Mouse (Mus musculus) retina, embryonic 14.5 days (tissue): ENCODE measurements around the gene Nbea.

ENCODE experiments used
- DNase-seq: peaks from one replicate; pipeline ENCODE4 v3.0.0-alpha.2; 2015; ENCODE audit warnings: low spot score

Nbea gene

DNA sequence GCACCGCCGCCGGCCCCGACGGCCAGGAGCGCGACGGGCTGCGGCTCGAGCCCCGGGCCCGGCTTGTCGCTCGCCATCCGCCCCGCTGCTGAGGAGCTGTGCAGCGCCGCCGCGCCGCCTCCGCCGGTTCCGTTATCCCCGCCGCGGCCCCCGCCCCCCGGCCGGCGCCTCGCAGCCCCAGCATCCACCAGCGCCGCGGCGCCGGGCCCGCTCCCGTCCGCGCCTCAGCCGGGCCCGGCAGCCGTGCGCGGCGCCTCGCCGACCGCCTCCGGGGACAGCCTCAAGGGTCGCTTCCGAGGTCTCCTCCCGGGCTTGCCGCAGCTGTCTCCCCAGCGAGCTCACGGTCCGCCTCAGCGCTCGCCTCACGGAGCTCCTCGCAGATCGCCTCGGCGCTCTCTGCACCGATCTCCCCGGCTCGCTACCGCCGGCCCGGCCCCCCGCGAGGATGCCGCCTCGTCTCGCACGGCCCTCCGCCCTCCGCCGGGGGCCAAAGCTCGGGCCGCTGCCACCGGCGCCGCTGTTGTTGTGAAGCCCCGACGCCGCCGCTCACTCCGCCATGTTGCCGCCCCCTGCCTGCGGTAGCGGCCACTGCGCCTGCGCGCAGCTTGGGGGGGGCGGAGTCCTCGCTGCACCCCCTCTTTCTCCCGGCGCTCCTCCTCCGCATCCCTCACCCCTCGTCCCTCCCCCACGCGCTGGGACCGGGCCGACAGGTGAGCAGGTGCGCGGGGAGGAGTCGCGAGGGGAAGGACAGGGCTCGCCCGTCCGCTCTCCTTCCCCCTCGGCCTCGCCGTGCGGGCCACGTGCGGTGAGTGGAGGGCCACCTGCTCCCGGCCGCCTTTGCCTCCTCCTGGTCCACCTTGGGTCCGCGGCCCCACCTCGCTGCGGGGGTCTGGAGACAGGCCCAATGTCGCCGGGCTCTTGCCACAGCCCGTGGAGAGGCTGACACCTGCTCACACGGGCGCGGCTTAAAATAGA lies at the start of gene Nbea:
Gene Nbea (minus strand): TSS at position 543 of the 975 bp plus-strand sequence.
- DNase-seq = peak; percentile 86

DNA sequence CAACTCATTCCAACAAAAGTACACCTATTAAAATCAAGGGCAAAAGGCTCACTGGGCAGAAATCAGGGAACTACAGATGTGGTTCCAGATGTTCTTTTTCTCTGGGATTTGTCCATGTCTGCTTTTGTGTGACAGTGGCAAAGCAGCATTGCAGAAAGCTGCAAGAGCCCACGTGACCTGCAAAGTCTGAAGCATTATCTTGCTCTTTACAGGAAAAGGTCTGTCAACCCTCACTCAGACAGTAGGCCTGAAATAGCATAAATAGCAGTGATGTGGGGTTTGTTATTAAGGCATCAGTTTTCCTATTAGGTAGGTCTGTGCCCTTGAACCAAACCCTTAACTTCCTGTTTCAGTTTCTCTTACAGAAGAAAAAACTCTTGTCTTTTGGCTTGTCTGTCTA lies 45.8 kb upstream of the Nbea start:
- DNase-seq = no peak

DNA sequence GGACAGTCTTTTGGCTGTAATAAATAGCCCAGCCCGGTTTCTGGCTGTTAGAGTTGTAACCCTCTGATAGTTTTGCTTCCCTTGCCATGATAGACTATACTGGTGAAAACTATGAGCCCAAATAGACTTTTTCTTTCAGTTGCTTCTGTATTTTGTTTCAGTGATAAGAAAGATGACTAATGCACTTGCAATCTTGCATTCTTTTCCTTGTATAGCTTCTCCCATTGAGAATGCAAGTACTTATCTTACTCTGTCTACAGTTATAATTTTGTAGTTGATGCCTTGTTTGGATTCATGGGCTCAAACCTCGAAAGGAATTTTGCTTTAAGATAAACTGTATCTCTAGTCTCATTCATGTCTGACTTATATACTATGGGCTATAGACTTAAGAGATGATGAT lies 32.5 kb upstream of the Nbea start:
- DNase-seq = no peak

DNA sequence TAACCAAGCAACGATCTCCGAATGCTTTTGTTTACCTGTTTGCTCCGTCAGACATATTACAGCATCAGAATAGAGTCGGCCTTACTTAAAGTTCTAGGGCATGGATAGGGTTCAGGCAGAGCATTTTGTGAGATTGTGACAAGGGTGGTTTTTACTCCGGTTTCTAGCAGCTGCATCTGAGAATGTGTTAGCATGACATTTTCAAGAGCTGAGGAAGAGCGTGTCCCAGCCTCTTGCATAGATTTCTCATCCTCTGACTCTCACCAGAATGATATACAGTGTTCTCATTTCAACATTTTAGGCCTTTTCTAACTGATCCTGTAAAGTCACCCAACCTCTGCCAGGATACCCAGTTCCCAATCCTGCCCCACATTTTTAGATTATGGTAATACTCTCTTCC lies 20.5 kb upstream of the Nbea start:
- DNase-seq = no peak

DNA sequence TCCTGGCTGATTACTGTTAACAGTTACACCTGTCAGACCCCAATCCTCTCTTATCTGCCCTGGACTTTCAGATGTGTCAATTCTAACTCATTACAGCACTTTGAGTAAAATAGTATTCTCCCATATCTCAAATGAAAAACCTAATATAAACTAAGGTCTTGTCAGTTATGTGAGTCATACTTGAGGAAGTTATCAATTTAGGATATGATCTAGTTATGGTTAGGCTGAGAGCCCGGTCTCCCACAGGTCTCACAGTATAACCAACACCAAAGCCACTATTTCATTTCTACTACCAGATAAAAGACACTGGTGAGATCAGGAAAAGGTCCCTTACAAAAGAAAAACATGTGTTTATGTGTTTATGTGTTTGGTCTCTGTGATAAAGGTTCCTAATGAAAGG lies 4.7 kb upstream of the Nbea start:
- no peak for DNase-seq

DNA sequence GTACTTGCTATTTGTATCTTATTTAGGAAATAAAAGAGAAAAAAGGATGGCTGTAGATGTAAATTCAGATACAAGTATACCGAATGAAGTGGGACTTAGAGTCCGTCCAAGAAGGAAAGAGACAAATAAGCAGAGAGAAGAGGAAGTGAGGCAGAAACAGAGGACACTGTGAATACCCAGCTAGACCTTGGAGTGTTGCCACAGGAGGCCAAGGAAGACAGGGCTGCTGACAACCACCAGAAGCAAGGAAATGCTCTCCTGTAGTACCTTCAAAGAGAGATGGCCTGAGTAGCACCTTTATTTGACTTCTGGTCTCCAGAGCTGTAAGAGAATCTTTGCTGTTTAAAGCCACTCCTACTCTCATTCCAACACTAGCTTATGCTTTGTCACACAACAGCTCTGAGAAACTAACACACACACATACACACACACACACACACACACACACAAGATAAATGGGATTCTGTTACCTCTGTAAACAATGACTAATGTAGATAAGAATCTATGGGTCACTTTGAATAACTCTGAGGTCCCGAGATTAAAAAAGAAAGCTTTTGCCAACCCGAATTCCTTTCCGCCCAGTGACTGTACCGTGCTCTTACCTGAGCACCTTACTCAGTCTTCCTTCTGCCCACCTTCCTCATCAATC lies 3.8 kb upstream of the Nbea start:
- no peak for DNase-seq

DNA sequence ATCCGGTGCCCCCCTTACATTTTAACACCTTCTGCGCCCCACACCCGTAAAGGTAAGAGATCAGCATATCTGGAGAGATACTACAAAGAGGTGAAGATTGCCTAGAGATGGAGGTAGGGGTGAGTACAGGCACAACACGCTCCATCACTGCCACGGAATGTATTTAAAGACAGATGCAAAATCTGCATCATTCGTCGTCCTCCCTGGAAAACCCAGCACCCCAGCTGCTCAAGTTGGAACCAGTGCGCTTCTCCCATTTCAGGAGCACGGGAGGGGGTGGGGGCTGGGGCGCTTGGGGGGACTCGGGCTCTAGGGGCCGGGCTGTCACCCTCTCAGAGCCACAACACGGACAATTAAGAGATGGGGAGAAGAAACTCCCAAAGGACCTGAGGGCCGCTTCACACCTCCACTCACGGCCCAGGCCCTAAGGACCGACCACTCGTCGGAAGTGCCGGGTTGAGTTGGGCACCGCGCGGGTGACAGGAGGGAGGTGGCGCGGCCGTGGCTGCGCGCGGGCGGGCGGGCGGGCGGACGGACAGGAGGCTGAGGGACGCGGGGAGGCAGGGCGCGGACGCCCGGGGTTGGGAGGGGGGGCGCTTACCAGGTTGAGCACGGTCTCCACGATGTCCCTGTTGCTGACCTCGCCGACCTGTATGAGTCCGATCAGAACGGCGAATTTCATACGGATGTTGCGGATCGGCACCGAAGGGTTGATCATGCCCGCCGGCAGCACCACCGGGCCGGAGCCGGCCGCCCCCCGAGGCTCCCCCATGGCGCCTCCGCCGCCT lies 936 bp downstream of the Nbea start:
- peak; percentile 54 for DNase-seq

DNA sequence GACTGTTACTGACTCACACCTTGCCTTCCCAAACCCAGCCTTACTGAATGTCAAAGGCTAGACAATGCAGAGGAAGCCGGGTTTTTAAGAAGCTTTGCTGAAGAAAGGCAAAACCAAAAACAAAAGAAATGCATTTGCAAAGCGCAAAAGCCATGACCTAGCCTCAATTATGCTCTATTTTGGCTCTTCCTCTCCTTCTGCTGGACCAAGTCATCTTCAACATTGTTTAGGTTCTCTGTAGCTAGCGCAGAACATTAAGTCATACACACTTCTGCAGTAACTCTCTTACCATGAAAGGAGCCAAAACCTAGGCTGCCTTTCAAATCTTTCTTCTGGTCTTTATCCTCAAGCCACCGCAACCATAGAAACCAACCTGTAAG lies 1.5 kb downstream of the Nbea start:
- DNase-seq = peak; percentile 16

DNA sequence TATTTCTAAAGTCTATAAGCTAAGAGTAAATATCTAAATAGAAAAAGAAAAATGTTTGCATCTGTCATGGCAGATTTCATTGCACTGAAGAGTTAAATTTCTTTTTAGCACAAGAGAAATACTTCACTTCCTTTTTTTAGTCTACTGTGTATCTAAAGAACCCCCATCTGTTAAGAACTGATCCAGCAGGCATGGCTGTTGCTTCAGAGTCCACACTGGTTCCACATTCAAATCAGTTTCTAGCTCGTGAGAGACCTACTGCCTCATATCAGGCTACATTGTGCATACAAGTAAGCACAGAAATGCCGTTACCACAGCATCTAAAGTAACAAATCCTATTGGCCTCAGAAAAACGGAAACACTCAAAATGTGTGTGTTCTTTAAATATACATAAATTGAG lies 2.5 kb downstream of the Nbea start:
- DNase-seq = no peak

DNA sequence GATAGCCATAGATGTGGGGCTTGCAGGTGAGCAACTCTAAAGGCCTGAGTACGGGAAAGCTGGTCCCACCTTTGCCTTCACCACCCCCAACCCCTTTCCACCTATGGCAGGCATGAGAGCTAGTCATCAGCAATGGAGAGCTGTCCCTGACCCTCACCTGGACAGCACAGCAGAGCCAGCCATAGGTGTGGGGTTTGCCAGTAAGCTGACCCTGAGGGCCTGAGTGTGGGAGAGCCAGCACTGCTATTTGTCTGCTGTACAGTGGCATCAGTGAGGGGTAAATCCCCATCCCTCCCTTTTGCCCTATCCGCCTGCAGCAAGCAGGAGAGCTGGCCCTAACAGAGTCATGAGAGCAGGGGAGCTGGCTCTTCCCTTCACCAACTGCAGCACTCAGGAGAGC lies 25.6 kb downstream of the Nbea start:
- no peak for DNase-seq

DNA sequence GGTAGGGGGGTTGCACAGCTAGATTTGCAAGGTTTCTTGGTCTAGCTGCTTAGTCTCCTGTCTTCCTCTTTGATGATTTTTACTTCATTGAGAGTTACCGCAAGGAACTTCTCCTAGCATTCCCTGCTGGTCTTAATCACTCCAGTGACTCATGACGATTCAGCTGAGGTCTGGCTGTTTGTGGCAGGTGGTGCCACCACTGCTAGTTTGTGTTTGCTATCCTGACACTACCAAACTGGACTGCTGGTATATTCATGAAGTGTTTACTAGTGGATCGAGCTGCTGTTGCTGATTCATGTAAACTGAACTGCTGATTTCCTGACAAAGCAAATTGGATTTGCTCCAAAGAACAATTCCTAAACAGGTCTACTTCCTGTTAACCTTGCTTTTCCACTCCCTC lies 56.8 kb downstream of the Nbea start:
- DNase-seq = no peak

DNA sequence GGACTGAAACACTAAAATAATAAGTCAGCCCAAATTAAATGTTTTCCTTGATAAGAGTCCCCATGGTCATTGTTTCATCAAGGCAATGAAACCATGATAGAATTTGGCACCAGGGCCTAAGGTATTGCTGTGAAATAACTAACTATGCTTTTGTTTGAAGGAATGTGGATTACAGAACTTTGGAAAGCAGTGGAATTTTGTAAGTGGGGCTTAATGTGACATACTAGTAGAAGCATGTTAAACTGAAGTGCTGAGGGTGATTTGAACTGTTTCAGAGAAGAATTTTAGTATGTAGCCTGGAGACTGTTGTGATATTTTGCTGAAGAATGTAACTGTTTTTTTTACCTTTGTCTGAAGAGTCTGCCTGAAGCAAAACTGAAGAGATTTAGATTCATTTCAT lies 66.9 kb downstream of the Nbea start:
- DNase-seq = no peak

DNA sequence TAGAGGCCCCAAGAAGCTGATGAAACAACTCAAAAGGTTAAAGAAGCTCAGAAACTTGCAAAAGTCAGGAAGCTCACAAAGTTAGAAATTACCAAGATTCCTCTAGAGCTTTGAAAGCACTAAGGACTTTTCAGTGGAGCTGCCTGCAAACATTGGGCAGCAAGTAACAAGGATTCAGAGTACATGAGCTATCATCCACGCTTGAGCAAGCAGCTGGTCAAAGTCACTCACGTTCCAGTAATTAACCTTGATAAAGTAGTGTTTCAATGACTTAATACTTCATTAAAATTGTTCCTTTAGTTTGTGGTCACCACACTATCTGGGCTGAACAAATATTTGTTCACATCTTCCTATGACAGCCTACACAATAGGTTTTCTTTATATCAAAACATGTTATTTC lies 75.4 kb downstream of the Nbea start:
- DNase-seq = no peak

DNA sequence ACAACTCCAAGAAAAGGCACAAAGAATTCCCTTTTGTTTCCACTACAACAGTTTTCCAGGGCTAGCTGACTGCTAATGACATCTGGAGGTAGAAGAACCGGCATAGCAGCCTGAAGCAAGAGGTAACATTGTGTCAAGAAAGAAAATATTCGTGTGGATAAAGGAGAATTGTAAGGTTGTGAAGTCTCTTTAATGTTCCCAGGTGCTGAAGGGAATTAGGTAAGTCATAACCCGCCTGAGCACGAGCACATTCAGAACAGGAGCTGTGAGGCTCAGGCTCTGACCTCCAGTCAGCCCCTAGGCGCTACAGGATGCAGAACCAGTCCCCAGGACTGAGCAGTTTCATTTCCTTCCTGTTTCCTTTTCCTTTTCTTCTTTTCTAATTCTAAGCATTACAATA lies 86.4 kb downstream of the Nbea start:
- DNase-seq = peak; percentile 39

DNA sequence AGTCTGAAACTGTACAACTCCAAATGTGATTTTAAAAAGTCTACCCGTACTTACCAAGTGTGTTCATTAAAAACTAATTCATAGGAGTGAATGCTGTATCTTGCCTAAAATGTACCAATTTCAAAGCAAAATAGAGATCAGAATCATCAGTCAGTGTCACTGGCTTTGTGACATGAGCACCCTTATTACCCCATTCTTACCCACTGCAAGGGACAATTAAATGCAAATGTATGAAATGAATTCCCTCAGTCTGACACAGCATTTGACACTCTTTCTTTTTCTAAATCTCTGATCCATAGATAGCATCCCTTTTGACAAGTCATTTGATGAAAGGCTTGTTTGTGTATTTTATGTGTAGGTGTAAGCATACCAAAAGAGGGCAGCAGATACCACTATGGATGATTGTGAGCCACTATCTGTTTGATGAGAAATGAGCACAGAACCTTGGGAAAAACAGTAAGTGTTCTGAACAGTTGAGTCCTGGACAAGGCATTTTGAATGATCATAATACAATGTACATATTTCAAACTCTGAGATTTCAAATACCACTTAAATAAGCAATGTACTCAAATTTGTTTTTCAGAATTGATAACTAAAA lies 104.4 kb downstream of the Nbea start:
- DNase-seq = peak; percentile 59

DNA sequence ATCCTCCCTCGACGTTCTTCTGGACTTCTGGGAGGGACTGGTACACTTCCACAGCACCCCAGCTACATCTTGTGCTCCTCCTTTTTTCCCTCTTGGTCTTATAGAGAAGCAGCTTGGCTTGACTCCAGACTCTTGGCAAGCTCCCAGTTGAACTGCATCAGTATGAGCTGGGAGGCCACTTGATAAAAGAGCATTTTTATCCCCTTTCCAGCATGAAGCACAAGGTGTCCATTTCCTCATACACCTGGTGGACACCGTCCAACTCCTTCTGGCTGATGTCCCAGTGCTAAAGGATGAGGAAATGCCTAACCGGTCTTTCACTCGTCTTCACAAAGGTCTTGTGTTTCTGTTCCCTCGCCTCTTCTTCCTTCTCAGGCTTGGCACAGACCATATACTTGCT lies 115.7 kb downstream of the Nbea start:
- no peak for DNase-seq

DNA sequence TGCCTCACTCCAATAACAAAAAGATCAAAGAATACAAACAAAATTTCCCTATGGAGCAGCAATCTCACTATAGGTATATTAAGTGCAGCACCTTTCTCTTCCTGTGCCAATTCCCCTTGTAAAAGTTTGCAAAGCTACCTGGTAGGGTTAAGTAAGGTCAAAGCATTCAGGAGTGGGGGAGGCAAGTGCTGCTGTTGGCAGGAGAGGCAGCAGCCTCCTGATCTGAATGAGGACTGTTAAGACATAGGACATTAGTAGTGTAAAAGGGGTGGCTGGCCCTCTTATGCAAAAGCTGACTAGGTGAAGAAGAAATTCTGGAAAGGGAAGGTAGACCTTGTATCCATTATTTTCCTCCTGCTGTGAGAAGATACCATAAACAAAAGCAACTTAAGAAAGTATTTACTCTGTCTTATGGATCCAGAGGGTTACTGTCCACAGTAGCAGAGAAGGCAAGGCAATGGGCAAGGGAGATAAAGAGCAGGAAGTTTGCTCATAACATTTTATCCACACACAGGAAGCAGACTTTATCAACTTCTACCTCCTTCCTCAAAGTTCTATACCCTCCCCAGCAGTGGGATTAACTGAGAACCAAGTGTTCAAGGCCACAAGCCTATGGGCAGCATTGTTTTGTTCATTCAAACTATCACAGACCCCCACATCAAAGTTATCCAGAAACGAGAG lies 117.0 kb downstream of the Nbea start:
- DNase-seq = no peak

DNA sequence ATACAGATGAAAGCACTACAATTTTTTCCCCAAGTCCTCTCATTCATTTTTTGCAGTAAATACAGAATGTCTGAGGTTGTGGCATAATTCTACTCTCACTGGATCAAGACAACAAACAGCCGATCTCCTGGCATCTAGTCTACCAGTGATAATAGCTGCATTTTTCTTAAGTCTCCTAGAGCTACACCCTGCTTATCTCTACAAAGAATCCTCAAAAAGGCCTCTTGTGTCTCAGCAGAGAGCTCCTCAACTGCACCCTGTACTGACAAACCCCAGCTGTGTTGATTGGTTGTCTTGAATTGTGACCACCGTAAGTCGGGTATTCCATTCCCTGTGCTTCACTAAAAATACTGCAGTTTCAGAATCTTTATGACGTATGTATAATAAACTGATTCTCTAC lies 118.3 kb downstream of the Nbea start:
- DNase-seq = no peak

DNA sequence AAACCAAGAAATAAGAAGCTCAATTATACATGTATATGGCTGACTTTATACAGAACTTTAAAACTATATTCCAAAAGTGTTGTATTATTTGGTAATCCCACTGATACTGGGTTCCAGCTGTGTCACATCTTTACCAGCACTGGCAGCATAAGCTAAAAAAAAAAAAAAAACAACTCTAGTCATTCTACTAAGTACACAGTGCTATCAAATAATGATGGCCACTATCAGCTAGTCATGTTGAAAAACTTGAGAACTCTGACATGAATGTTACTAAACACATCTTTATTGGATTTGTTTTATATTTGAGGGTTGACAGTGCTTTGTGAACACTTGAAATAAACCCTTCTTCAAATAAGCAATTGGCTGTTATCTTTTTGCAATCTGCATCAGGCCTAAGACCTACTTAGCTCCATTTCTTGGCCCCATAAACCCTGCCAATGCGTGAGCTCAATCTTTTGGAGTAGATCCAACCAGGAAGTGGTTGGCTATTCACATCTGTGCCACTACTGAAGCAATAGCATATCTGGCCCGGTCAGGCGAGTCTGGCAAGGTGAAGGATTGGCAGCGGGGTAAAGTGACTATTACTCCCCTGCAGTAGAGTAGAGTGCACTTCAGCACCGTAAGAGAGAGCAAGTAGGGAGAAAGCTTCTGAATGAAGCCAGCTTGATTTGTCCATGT lies 137.7 kb downstream of the Nbea start:
- no peak for DNase-seq

DNA sequence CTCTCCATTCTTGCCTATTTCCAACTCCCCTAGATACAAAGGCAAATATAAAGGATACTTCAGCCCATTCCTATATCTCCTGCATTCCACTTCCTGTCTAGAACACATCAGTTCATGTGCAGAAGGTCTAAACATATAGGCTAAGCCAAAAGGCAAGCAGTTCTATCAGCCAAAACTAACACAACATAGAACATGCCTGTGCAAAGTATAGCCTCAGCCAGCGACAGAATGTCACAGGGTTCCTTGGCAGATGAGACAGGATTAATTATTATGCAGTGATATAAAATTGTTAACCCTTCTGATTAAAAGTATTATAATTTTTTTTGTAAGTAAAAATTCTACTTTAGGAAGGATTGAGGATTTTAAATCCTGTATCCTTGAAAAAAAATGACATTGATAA lies 140.4 kb downstream of the Nbea start:
- DNase-seq = no peak

DNA sequence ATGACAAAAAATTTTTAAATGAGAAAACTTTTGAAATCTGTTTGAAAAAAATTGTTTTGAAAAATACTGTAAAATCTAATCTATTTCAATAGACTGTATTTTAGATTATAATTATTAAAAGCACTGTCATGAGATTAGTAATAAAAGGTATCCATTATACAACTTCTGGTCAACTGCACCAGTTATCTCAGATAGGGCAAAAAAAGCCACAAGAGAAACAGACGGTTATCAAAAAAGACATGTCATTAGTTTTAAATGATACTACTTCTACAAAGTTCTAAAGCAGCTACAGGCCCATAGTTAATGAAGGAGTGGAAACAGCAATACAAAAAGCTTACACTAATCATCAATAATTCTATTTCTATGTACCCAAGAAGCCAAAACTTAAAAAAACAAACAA lies 144.0 kb downstream of the Nbea start:
- no peak for DNase-seq
